Mouse (Mus musculus): ENCODE measurements at regions not wholly inside any gene's neighbourhood (a gene's known extent, or its start where the extent isn't known, plus 50 kb on each side); places are given as distances from the start of the nearest gene placed in this dataset.

DNA sequence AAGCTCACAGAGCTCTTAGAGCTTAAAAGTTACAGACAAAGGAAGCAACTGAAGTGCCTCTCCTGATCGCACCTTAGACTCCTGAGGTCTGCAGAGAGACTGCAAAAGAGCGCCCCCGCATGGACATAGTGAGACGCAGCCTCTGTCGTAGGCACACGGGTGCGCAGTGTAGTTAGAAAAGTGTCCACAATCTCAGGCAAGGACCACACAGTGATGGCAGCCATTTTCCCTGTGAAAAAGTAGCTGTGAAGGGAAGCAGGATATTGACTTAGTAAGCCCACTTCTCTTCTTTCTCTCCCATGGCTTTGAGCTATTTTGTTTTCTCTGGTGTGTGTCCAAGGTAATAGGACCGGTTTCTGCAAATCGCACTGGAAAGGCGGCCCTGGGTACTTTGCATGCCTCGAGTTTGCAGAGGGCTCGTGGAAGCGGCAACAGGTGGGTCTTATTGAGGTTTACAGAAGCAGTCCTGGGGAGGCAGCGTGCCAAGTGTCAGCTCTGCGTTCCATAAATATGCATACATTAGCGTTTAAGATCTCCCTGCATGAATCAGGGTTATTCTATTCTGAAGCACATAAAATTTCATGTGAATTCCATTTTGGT is 188.0 kb downstream of the Pax3 start:
- TF ChIP-seq CTCF (IDR thresholded peaks at IDR 0.05) (peak; percentile 68), EP300 (IDR thresholded peaks at IDR 0.05) (no peak)

Measured in lung, postnatal 0 days (tissue).